Mouse (Mus musculus) heart, postnatal 14 days (tissue): ENCODE measurements around the gene Flt3l. TPM values are rescaled to one million over a fixed set of nuclear protein-coding genes. Genes with fewer than 3 reads are reported as not detected.
"Not testable (repeated sequence)": the region's sequence is repeated elsewhere in the genome, so short reads cannot be mapped to it uniquely, and the experiment has no call there.

Experiments used
- DNase-seq, 2 experiments: peaks; one replicate each; pipeline ENCODE4 v3.0.0; 2021 to 2022
- intact Hi-C: fragments of 180-260 bp; cut with DNase I; formaldehyde crosslinking; loops from one replicate; pipeline ENCODE4 v1.15.1; 2025
- total RNA-seq, 2 experiments: library from RNA; stranded (reverse); gene quantifications; 2 replicates each; pipeline ENCODE4 v1.2.3; 2021

The Flt3l gene
- total RNA-seq, 2 experiments from 2014 or later = 4.3 to 5.8 TPM

- intact Hi-C loops = no loop called here
- no peak for DNase-seq
These were observed 9.2 kb downstream of the Flt3l start for GRCm38 (mm10) chr7:45126844-45127699.

GRCm38 (mm10) chr7:45126147-45126843, 9.9 kb downstream of the Flt3l start:
- intact Hi-C loops = no loop called here
- DNase-seq = no peak

GRCm38 (mm10) chr7:45125649-45126048, 10.6 kb downstream of the Flt3l start:
- intact Hi-C loops, DNase-seq: not testable (repeated sequence)

DNA sequence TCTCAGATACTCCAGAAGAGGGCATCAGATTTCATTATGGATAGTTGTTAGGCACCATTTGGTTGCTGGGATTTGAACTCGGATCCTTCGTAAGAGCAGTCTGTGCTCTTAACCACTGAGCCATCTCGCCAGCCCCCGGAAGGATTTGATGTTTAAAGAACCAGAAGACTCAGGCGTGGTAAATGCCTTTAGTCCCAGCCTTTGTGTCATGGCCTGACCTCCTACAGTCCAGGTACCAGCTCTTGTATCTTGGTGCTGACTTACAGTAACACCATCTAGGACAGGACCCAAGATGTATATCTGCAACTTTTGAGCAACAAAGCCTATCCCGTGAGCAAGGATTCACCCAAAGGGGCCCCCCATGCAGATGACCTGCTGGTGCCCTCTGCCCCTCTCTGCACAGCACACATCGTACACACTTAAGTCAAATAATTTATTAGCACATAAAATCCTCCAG, 11.1 kb downstream of the Flt3l start:
- no peak for DNase-seq
- intact Hi-C loops = no loop called here

DNA sequence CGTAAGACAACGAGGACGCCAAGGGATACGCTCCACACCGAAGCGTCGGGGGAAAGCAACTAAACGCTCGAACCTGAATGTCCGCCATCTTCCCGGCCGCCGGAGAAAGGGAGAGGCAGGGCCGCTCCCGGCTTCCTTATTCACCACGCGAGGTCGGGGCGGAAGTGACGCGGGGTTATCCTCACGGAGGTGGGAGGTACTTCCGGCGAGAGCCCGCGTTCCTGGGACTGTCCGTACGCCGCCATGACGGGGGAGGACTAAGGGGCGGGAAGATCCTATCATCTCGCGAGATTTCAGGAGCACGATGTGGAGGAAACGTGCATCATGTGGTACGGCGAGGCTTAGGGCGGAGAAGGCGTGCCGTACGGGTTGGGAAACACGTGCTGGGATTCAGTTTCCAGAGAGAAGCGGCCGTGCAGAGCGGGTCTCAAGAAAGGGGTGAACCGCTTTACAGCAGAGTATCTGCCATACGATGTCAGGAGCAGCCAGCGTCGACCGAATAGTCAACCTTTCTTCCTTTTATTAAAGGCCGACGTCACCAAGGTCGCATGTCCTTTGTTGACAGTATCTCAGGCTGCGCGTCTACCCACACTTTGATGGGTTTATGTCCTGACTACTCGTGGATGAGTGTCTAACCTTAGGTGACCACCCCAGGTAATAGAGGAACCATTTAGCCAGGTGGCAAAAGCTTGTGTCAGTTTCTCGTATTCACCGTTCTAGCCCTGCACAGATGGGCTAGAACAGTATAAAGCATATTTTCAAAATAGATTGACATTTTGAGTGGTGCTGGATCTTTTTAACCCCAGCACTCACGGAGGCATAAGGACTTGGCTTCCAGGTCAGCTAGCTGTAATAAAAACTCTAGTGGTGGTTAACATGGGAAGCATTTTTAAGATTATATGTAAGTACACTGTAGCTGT, 11.7 kb downstream of the Flt3l start, which contains the start of gene Rps11:
Gene Rps11 (minus strand): TSS at position 216 of the 920 bp plus-strand sequence.
- intact Hi-C loops = loop anchor here (5.0 kb wide), 1 partner anchor 42 kb away; no protein-coding TSS in a partner anchor
- peak; percentile 97 to 99 for DNase-seq

DNA sequence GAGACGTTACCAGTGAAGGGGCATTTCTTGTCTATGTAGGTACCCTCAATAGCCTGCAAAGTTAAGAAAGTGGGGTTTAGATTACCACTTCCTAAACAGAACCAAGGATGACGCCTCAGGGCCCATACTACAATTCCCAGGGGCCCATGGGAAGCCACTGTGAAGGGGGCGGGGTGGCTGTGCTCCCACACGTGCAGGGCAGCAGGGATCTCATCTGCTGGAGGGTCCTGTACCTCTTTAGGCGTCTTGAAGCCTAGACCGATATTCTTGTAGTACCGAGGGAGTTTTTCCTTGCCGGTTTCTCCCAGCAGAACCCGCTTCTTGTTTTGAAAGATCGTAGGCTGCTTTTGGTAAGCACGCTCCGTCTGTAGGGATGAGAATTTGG, 13.1 kb downstream of the Flt3l start:
- DNase-seq = no peak
- intact Hi-C loops = loop anchor here (5.0 kb wide), 1 partner anchor 41 kb away; no protein-coding TSS in a partner anchor

DNA sequence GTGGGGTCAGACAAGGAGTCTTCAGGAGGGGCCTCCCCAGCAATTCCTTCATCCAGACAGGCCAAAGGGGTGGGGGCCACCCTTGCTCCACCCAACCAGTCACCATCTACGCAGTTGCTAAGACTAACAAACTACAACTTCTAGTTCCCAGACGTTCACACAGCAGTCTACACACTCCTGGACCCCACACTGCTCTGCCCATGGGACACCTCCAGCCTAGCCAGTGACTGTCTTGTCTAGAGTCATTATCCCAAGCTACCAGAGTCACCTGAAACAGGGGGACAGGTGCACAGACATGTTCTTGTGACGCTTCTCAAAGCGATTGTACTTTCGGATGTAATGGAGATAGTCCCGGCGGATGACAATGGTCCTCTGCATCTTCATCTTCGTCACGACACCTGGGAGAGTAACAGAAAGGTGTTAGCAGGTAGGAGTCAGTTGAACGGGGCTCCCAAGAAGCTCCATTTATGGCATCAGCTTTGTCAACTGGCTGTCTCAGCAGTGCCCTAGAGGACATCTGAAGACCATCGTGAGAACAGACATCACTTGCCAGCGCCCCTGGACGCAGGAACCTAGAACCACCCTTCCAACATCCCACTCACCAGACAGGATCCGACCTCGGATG, 13.6 kb downstream of the Flt3l start:
- DNase-seq = no peak
- intact Hi-C loops = loop anchor here (5.0 kb wide), 1 partner anchor 40 kb away; no protein-coding TSS in a partner anchor

DNA sequence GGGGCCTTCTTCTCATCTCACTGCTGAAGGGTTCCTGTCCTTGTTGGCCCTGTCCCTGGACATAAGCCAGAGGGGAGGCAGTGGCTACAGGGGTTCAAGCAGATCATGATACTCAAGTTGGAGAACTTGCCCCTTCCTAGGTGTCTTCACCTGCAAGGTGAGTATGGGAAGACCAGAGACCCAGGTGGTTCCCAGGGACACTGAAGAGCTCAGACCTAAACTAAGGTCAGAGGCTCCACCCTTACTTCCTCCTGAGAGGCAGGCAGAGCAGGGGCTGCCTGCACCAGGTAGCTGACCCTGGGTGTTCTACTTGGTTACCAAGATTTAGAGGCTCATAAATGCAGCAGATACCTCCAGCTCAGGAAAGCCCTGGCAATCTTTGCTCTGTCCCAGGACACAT, 14.3 kb downstream of the Flt3l start:
- intact Hi-C loops = loop anchor here (5.0 kb wide), 1 partner anchor 40 kb away; no protein-coding TSS in a partner anchor

GRCm38 (mm10) chr7:45121404-45121803, 14.8 kb downstream of the Flt3l start:
- intact Hi-C loops = loop anchor here (5.0 kb wide), 1 partner anchor 39 kb away; no protein-coding TSS in a partner anchor
- DNase-seq = peak; percentile 63 to 76

More for the DNA sequence above, 14.3 kb downstream of the Flt3l start:
- DNase-seq = no peak

- intact Hi-C loops = loop anchor here (5.0 kb wide), 1 partner anchor 38 kb away; no protein-coding TSS in a partner anchor
- DNase-seq = no peak
These were observed 16.2 kb downstream of the Flt3l start for GRCm38 (mm10) chr7:45119780-45120709.

DNA sequence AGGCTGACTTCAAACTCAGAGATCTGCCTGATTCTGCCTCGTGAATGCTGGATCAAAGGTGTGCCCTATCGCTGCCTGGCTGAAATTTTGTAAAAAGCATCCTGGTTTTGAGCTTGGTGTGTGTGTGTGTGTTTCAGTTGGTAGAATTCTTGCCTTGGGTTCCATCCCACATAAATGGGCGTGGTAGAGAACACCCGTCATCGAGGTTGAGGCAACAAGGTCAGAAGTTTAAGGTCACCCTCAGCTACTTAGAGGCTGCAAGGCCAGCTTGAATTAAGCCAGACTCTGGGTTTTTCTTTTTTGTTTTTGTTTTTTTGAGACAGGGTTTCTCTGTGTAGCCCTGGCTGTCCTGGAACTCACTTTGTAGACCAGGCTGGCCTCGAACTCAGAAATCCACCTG, 17.9 kb downstream of the Flt3l start:
- DNase-seq = no peak
- intact Hi-C loops = no loop called here

GRCm38 (mm10) chr7:45117566-45117965, 18.7 kb downstream of the Flt3l start:
- intact Hi-C loops = no loop called here
- no peak for DNase-seq

- intact Hi-C loops = no loop called here
These were observed 22.8 kb downstream of the Flt3l start for GRCm38 (mm10) chr7:45113476-45113875.

GRCm38 (mm10) chr7:45112529-45112928, 23.7 kb downstream of the Flt3l start:
- intact Hi-C loops = no loop called here
- DNase-seq = no peak

More at GRCm38 (mm10) chr7:45113476-45113875, 22.8 kb downstream of the Flt3l start:
- no peak for DNase-seq

- DNase-seq = no peak
- intact Hi-C loops = no loop called here
These were observed 24.3 kb downstream of the Flt3l start for GRCm38 (mm10) chr7:45111940-45112339.

GRCm38 (mm10) chr7:45110089-45110488, 26.1 kb downstream of the Flt3l start:
- DNase-seq, intact Hi-C loops: not testable (repeated sequence)

- no peak for DNase-seq
- intact Hi-C loops = no loop called here
These were observed 29.1 kb downstream of the Flt3l start for GRCm38 (mm10) chr7:45107052-45107645.

DNA sequence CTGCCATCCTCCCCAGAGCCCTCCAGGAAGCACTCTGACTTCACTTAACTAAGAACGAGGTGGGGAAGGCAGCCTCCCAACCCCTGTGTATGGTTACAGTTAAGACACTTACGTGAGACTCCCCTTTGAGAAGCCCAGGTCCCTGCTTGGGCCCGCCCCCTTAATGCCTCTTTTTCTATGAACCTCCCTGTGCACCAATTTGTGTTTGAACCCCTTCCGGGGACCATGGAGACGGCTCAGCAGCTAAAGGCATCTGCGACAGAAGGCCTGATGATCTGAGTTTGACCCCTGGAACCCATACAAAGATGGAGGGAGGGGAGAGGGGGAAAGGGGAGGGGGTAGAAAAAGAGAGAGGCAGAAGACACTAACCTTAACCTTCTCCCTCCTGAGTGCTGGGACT, 29.8 kb downstream of the Flt3l start:
- intact Hi-C loops = no loop called here
- DNase-seq = no peak
